Mouse (Mus musculus): Measurements from ENCODE around the gene Rgl3.

Gene Rgl3

GRCm38 (mm10) chr9:21943638-21944037 is 45.6 kb downstream of the Rgl3 start:
- POLR2A ChIA-PET, result interaction anchor here in 2 of 4 experiments (0.9 to 1.6 kb wide), 4 partner anchors 16 to 217 kb away, joined by 3 to 6 read pairs (median 4); partner anchors contain the start of genes Ccdc159 (in 1 of the 2), Rab3d (in 1 of the 2) and Tmem205 (in 1 of the 2)
- CTCF ChIA-PET, result interaction anchor here in 1 of 4 experiments (1.2 kb wide), 1 partner anchor 12 kb away, joined by 3 read pairs; the partner anchor contains the start of gene Swsap1

- CTCF ChIA-PET, result no interaction called here
- POLR2A ChIA-PET, result interaction anchor here in 1 of 4 experiments (1.5 kb wide), 1 partner anchor 25 kb away, joined by 6 read pairs; the partner anchor contains the start of gene Rab3d
Measured at GRCm38 (mm10) chr9:21943046-21943445, 46.2 kb downstream of the Rgl3 start.

- POLR2A ChIA-PET, result interaction anchor here in 1 of 4 experiments (0.6 kb wide), 1 partner anchor 132 kb away, joined by 3 read pairs; no protein-coding TSS in a partner anchor
- CTCF ChIA-PET, result no interaction called here
Measured at GRCm38 (mm10) chr9:21938234-21938855, 50.9 kb downstream of the Rgl3 start.

GRCm38 (mm10) chr9:21937711-21938175 is 51.5 kb downstream of the Rgl3 start:
- ChIA-PET CTCF (no interaction called here), POLR2A (no interaction called here)

- ChIA-PET CTCF (interaction anchor here in 3 of 4 experiments (0.6 to 1.5 kb wide), 3 partner anchors 9 to 266 kb away, joined by 3 to 4 read pairs (median 3); partner anchors contain the start of genes Ccdc159 (in 2 of the 3) and Tmem205 (in 2 of the 3)), POLR2A (interaction anchor here in 3 of 4 experiments (0.7 to 1.9 kb wide), 7 partner anchors 10 to 213 kb away, joined by 3 to 15 read pairs (median 3); partner anchors contain the start of genes Ccdc159 (in 3 of the 3), Tmem205 (in 3 of the 3), Dock6 (in 1 of the 3) and Rab3d (in 1 of the 3))
Measured at GRCm38 (mm10) chr9:21936692-21937570, 52.3 kb downstream of the Rgl3 start, which contains the start of gene Plppr2. Gene Plppr2 (plus strand): TSS chr9:21937033.

GRCm38 (mm10) chr9:21935466-21936131 is 53.6 kb downstream of the Rgl3 start:
- POLR2A ChIA-PET, result interaction anchor here in 1 of 4 experiments (0.6 to 1.9 kb wide), 3 partner anchors 8 to 28 kb away, joined by 3 to 15 read pairs (median 7); partner anchors contain the start of genes Ccdc159, Epor, Rab3d and Tmem205
- CTCF ChIA-PET, result no interaction called here

GRCm38 (mm10) chr9:21934021-21934420 is 55.2 kb downstream of the Rgl3 start:
- ChIA-PET CTCF (no interaction called here), POLR2A (interaction anchor here in 2 of 4 experiments (0.8 to 1.2 kb wide), 5 partner anchors 12 to 231 kb away, joined by 3 read pairs; partner anchors contain the start of gene Rab3d (in 1 of the 2))

- ChIA-PET CTCF (interaction anchor here in 1 of 4 experiments (0.7 kb wide), 1 partner anchor 58 kb away, joined by 3 read pairs; no protein-coding TSS in a partner anchor), POLR2A (interaction anchor here in 2 of 4 experiments (0.9 to 1.2 kb wide), 5 partner anchors 13 to 153 kb away, joined by 3 to 5 read pairs (median 3); partner anchors contain the start of genes Angptl8 (in 1 of the 2), Ecsit (in 1 of the 2) and Rab3d (in 1 of the 2))
Measured at GRCm38 (mm10) chr9:21932445-21933137, 56.7 kb downstream of the Rgl3 start.

GRCm38 (mm10) chr9:21932006-21932405 is 57.2 kb downstream of the Rgl3 start:
- ChIA-PET POLR2A (no interaction called here), CTCF (no interaction called here)

- CTCF ChIA-PET, result no interaction called here
- POLR2A ChIA-PET, result interaction anchor here in 1 of 4 experiments (1.0 to 1.2 kb wide), 2 partner anchors 11 to 125 kb away, joined by 3 read pairs; partner anchors contain the start of gene Rab3d
Measured at GRCm38 (mm10) chr9:21929208-21929607, 60.0 kb downstream of the Rgl3 start.

GRCm38 (mm10) chr9:21927208-21927753 is 62.0 kb downstream of the Rgl3 start, which contains the start of the genes Ccdc159 and Tmem205:
Gene Ccdc159 (plus strand): TSS chr9:21927471.
Gene Tmem205 (minus strand): TSS chr9:21927556.
- CTCF ChIA-PET, result interaction anchor here (0.5 to 1.6 kb wide), 14 partner anchors 9 to 484 kb away, joined by 3 to 9 read pairs (median 3); partner anchors contain the start of genes Plppr2 (in 2 of the 4), 9530077C05Rik (in 1 of the 4), Pigyl (in 1 of the 4) and Rab3d (in 1 of the 4)

GRCm38 (mm10) chr9:21926784-21927183 is 62.5 kb downstream of the Rgl3 start:
- CTCF ChIA-PET, result interaction anchor here in 2 of 4 experiments (0.5 to 1.6 kb wide), 11 partner anchors 9 to 484 kb away, joined by 3 to 9 read pairs (median 3); partner anchors contain the start of genes 9530077C05Rik (in 1 of the 2), Pigyl (in 1 of the 2), Plppr2 (in 1 of the 2) and Rab3d (in 1 of the 2)

More at GRCm38 (mm10) chr9:21927208-21927753, 62.0 kb downstream of the Rgl3 start, which contains the start of the genes Ccdc159 and Tmem205:
- POLR2A ChIA-PET, result interaction anchor here (0.6 to 2.3 kb wide), 73 partner anchors 9 to 1285 kb away, joined by 3 to 47 read pairs (median 4); partner anchors contain the start of genes Rab3d (in 4 of the 4), Kank2 (in 3 of the 4), Plppr2 (in 3 of the 4) and Dock6 (in 2 of the 4)

GRCm38 (mm10) chr9:21926155-21926554 is 63.1 kb downstream of the Rgl3 start:
- CTCF ChIA-PET, result interaction anchor here in 1 of 4 experiments (1.6 kb wide), 1 partner anchor 55 kb away, joined by 4 read pairs; no protein-coding TSS in a partner anchor
- POLR2A ChIA-PET, result interaction anchor here in 2 of 4 experiments (1.3 to 2.3 kb wide), 13 partner anchors 8 to 416 kb away, joined by 3 to 27 read pairs (median 5); partner anchors contain the start of genes Carm1 (in 1 of the 2), Gm49318 (in 1 of the 2), Ldlr (in 1 of the 2) and Rab3d (in 1 of the 2)

More at GRCm38 (mm10) chr9:21926784-21927183, 62.5 kb downstream of the Rgl3 start:
- POLR2A ChIA-PET, result interaction anchor here (0.6 to 2.3 kb wide), 69 partner anchors 9 to 1284 kb away, joined by 3 to 47 read pairs (median 4); partner anchors contain the start of genes Rab3d (in 4 of the 4), Kank2 (in 3 of the 4), Plppr2 (in 3 of the 4) and Dock6 (in 2 of the 4)

GRCm38 (mm10) chr9:21925506-21925905 is 63.7 kb downstream of the Rgl3 start:
- ChIA-PET POLR2A (interaction anchor here in 2 of 4 experiments (1.8 to 2.3 kb wide), 4 partner anchors 8 to 415 kb away, joined by 4 to 14 read pairs (median 6); partner anchors contain the start of genes Rab3d (in 1 of the 2) and Tmed1 (in 1 of the 2)), CTCF (no interaction called here)

GRCm38 (mm10) chr9:21925034-21925433 is 64.2 kb downstream of the Rgl3 start:
- POLR2A ChIA-PET, result no interaction called here
- CTCF ChIA-PET, result no interaction called here

- ChIA-PET POLR2A (interaction anchor here in 1 of 4 experiments (1.1 to 1.2 kb wide), 2 partner anchors 29 to 242 kb away, joined by 3 to 4 read pairs; no protein-coding TSS in a partner anchor), CTCF (interaction anchor here in 1 of 4 experiments (1.1 kb wide), 1 partner anchor 10 kb away, joined by 4 read pairs; no protein-coding TSS in a partner anchor)
Measured at GRCm38 (mm10) chr9:21924099-21924493, 65.2 kb downstream of the Rgl3 start.
